Mouse (Mus musculus) adrenal gland, adult 8-10 months (tissue): ENCODE measurements around the gene Bmp5. TPM values are rescaled to one million over a fixed set of nuclear protein-coding genes. Genes with fewer than 3 reads are reported as not detected.

Experiments
- microRNA-seq, 2 experiments: library from miRNA; unstranded; fragments of <30 nt; microRNA quantifications; one replicate each; pipeline ENCODE4 v1.2.0; 2022
- total RNA-seq, 4 experiments: library from RNA; stranded (reverse); gene quantifications; 2 replicates each; pipeline ENCODE4 v1.2.4; 2022

The Bmp5 gene
- total RNA-seq, 4 experiments from 2014 or later, result 0.22 to 0.67 (median 0.37) TPM

Small RNA genes lying within 50 kb of the gene (microRNA-seq; reads per million reads assigned to microRNA genes)
- gene Gm44355, result 0 reads per million in 2 experiments

Other genes starting within 250 kb of the Bmp5 start
- gene Tmod3, start 215.7 kb upstream of the Bmp5 start, total RNA-seq, result 10 to 100 TPM; 49.5 to 64.9 (median 56.5) TPM
- gene Tmod2, start 164.0 kb upstream of the Bmp5 start, total RNA-seq, result 10 to 100 TPM; 11.3 to 23.2 (median 16.8) TPM
- 10 to 100 TPM; 12.8 to 20.1 (median 17.1) TPM for gene Lysmd2, start 149.6 kb upstream of the Bmp5 start, total RNA-seq
- 10 to 100 TPM; 31.3 to 44.0 (median 31.5) TPM for gene Scg3, start 91.3 kb upstream of the Bmp5 start, total RNA-seq
- gene Hmgcll1, start 239.5 kb downstream of the Bmp5 start, total RNA-seq, result 1 to 10 TPM; 2.1 to 4.9 (median 3.8) TPM